Mouse (Mus musculus): Measurements from ENCODE around the gene Pde4a.

- TF ChIP-seq CTCF (IDR thresholded peaks at IDR 0.05; ENCODE audit: extremely low read depth, insufficient read depth, low read length) (no peak), POLR2A (IDR thresholded peaks at IDR 0.05; ENCODE audit: extremely low read depth, insufficient read depth, low read length) (no peak)
These were observed 16.1 kb downstream of the Pde4a start for GRCm38 (mm10) chr9:21181421-21182220.
